14 mouse cellular contexts compared by ENCODE assay signal in genomic region chr7:129514619-129515018, GRCm38 (mm10).
DNase-seq lines count a peak whose midpoint lies in the region; ATAC-seq lines count a peak whose summit lies in the region.
"Had no signal": no experiment of that assay in that cellular context is flagged by ENCODE, and none has a peak within 500 bp of the region (broad histone marks: within the 10 kb centered on the region; RNA-seq: fewer than 3 reads in every experiment).

No protein-coding gene starts in this region.

- WGBS in heart, embryonic 14.5 days: 31% methylated on average over 7 of the region's 7 CpGs
- WGBS in kidney, embryonic 16.5 days: 36% methylated on average over 7 of the region's 7 CpGs

- H3K27me3 ChIP-seq in heart, embryonic 14.5 days (ENCODE audit: control insufficient read depth, insufficient read depth, low read length): no peaks in the 10 kb centered on the region
- no peaks in the 10 kb centered on the region for H3K27me3 ChIP-seq in kidney, embryonic 16.5 days (ENCODE audit: insufficient read depth, low read length)
- H3K27me3 ChIP-seq: embryonic facial prominence, embryonic 13.5 days had no signal

- 0 out of 4 replicates have a peak overlapping the region, but pooled peaks of 1 of the 2 experiments have one; percentile 6 for H3K27ac ChIP-seq in heart, embryonic 14.5 days (replicated peaks in 1 of 2; ENCODE audit: control insufficient read depth in 1 of 2, insufficient read depth in 1 of 2, low read depth in 2 of 2, low read length in 2 of 2)
- no peak overlapping the region for H3K27ac ChIP-seq in kidney, embryonic 16.5 days (ENCODE audit: low read length)
- H3K27ac ChIP-seq: embryonic facial prominence, embryonic 13.5 days had no signal

- H3K4me2 ChIP-seq in heart, embryonic 14.5 days (ENCODE audit: low read length): no peak overlapping the region
- H3K4me2 ChIP-seq in kidney, embryonic 16.5 days (replicated peaks; ENCODE audit: low read depth, low read length): no peak overlapping the region
- H3K4me2 ChIP-seq: embryonic facial prominence, embryonic 13.5 days; liver, embryonic 11.5 days had no signal

- H3K36me3 ChIP-seq in heart, embryonic 14.5 days (ENCODE audit: control insufficient read depth, insufficient read depth, low read length): no peaks in the 10 kb centered on the region
- no peaks in the 10 kb centered on the region for H3K36me3 ChIP-seq in kidney, embryonic 16.5 days (ENCODE audit: insufficient read depth, low read length)
- H3K36me3 ChIP-seq: embryonic facial prominence, embryonic 13.5 days had no signal

- no peak overlapping the region for H3K4me3 ChIP-seq in heart, embryonic 14.5 days (ENCODE audit: control insufficient read depth in 1 of 2, insufficient read depth in 1 of 2, low read depth in 1 of 2, low read length in 2 of 2)
- H3K4me3 ChIP-seq in kidney, embryonic 16.5 days (ENCODE audit: low read length): no peak overlapping the region
- H3K4me3 ChIP-seq: embryonic facial prominence, embryonic 13.5 days had no signal

- peaks cover 3% of the 10 kb centered on the region; the same call in 1 of the 2 replicates for H3K9me3 ChIP-seq in heart, embryonic 14.5 days (ENCODE audit: control insufficient read depth, low read length)
- no peaks in the 10 kb centered on the region for H3K9me3 ChIP-seq in kidney, embryonic 16.5 days (ENCODE audit: low read length)
- H3K9me3 ChIP-seq: embryonic facial prominence, embryonic 13.5 days had no signal

- no peak overlapping the region for H3K9ac ChIP-seq in heart, embryonic 14.5 days (ENCODE audit: low read length)
- no peak overlapping the region for H3K9ac ChIP-seq in kidney, embryonic 16.5 days (replicated peaks; ENCODE audit: low read length)
- H3K9ac ChIP-seq: embryonic facial prominence, embryonic 13.5 days had no signal

- DNase-seq in heart, adult 9 months (ENCODE audit: low spot score in 2 of 2): no peak
- DNase-seq in kidney, postnatal 10 days: no peak
- DNase-seq in lung, postnatal 10 days: peak; percentile 9
- no peak for DNase-seq in lung, postnatal 25 days (ENCODE audit: low spot score)
- DNase-seq: cerebellum, adult 8-10 months; gastrocnemius, postnatal 10 days; right cerebral cortex, postnatal 4 days had no signal

- peak; percentile 85 for ATAC-seq in heart, embryonic 14.5 days (ENCODE audit: insufficient number of reproducible peaks, insufficient read depth, low FRiP score, low read depth)
- ATAC-seq in kidney, embryonic 16.5 days (ENCODE audit: low FRiP score, low TSS enrichment): peak; percentile 74; the same call in 1 of the 2 replicates
- ATAC-seq: forebrain, embryonic 14.5 days; hindbrain, embryonic 16.5 days; intestine, embryonic 16.5 days had no signal

- peaks cover 0 to 10% of the 10 kb centered on the region in 2 experiments; a peak in 2 of 4 replicates for H3K4me1 ChIP-seq in heart, embryonic 14.5 days (ENCODE audit: control insufficient read depth in 2 of 2, insufficient read depth in 2 of 2, low read length in 2 of 2)
- peaks cover 7% of the 10 kb centered on the region; the same call in 1 of the 2 replicates for H3K4me1 ChIP-seq in kidney, embryonic 16.5 days (ENCODE audit: insufficient read depth, low read length)
- H3K4me1 ChIP-seq: embryonic facial prominence, embryonic 13.5 days had no signal
